Mouse (Mus musculus) liver, postnatal 0 days (tissue): ENCODE measurements at regions not wholly inside any gene's neighbourhood (a gene's known extent, or its start where the extent isn't known, plus 50 kb on each side); places are given as distances from the start of the nearest gene placed in this dataset.

Experiments
- ATAC-seq: fragments of 200-750 bp; cut with Nextera tagmentation; 2 replicates; pipeline ENCODE4 v1.8.0; 2017; ENCODE audit warnings: mild to moderate bottlenecking, moderate library complexity
- DNase-seq: peaks from one replicate; pipeline ENCODE4 v3.0.0-alpha.2; 2016
- H3K27ac ChIP-seq: fragments of 300-500 bp; sonication (generic); 2 replicates; pipeline ENCODE4 v1.5.1; 2014; ENCODE audit warnings: antibody characterized with exemption, moderate library complexity, mild to moderate bottlenecking, low read depth
- H3K27me3 ChIP-seq: fragments of 300-500 bp; sonication (generic); 2 replicates; pipeline ENCODE4 v1.6.1; 2014; ENCODE audit warnings: low read length, control low read depth, mixed read lengths; ENCODE audit not compliant: insufficient read depth
- H3K36me3 ChIP-seq: fragments of 300-500 bp; sonication (generic); replicated peaks from 2 replicates; pipeline ENCODE4 v1.6.1; 2014; ENCODE audit warnings: mild to moderate bottlenecking, control low read depth, low read length, moderate library complexity, mixed read lengths; ENCODE audit not compliant: insufficient read depth
- H3K4me1 ChIP-seq: fragments of 300-500 bp; sonication (generic); 2 replicates; pipeline ENCODE4 v1.6.1; 2014; ENCODE audit warnings: antibody characterized with exemption, mild to moderate bottlenecking, control low read depth; ENCODE audit not compliant: insufficient read depth
- H3K4me2 ChIP-seq: fragments of 300-500 bp; sonication (generic); 2 replicates; pipeline ENCODE4 v1.6.1; 2014; ENCODE audit warnings: low read depth, mild to moderate bottlenecking, low read length, moderate library complexity, mixed read lengths
- H3K4me3 ChIP-seq: fragments of 300-500 bp; sonication (generic); 2 replicates; pipeline ENCODE4 v1.5.1; 2014; ENCODE audit warnings: low read depth, low read length
- H3K9ac ChIP-seq: fragments of 300-500 bp; sonication (generic); replicated peaks from 2 replicates; pipeline ENCODE4 v1.6.1; 2014; ENCODE audit warnings: mild to moderate bottlenecking, moderate library complexity
- H3K9me3 ChIP-seq: fragments of 300-500 bp; sonication (generic); 2 replicates; pipeline ENCODE4 v1.6.1; 2016; ENCODE audit warnings: mild to moderate bottlenecking, control low read depth, low read length, mixed read lengths
- CTCF ChIP-seq: sonication (generic); IDR thresholded peaks from 2 replicates; pipeline ENCODE4 v1.5.1; 2016; ENCODE audit warnings: antibody characterized with exemption, low read depth
- EP300 ChIP-seq: IDR thresholded peaks from 2 replicates; pipeline ENCODE4 v1.6.1; 2016; ENCODE audit warnings: antibody characterized with exemption, low read depth, mild to moderate bottlenecking
- WGBS: fragments of 180-500 bp; shearing (Covaris S2); extraction: QIAGEN DNeasy Blood & Tissue Kit; methylation state at CpG from one replicate; pipeline ENCODE4 v1.1.7; 2014; ENCODE audit not compliant: insufficient replicate concordance; 5-methylcytosine and 5-hydroxymethylcytosine counted together

- Histone ChIP-seq H3K4me1 (no peaks in the 10 kb centered on the region), H3K4me3 (no peak overlapping the region), H3K4me2 (no peak overlapping the region), H3K36me3 (no peaks in the 10 kb centered on the region), H3K27ac (no peak overlapping the region), H3K9ac (no peak overlapping the region), H3K9me3 (no peaks in the 10 kb centered on the region), H3K27me3 (no peaks in the 10 kb centered on the region)
- ATAC-seq (no peak), DNase-seq (no peak)
- 40% methylated on average over 2 of the region's 2 CpGs for WGBS
- no peak for TF ChIP-seq EP300
- no peak for TF ChIP-seq CTCF
Measured at GRCm38 (mm10) chr8:90192856-90193255, 155.3 kb downstream of the Tox3 start.

- Histone ChIP-seq H3K4me3 (no peak overlapping the region), H3K27me3 (no peaks in the 10 kb centered on the region), H3K4me1 (no peaks in the 10 kb centered on the region), H3K4me2 (no peak overlapping the region), H3K36me3 (no peaks in the 10 kb centered on the region), H3K9me3 (no peaks in the 10 kb centered on the region), H3K9ac (no peak overlapping the region), H3K27ac (no peak overlapping the region)
- no peak for DNase-seq
- TF ChIP-seq EP300: no peak
- no peak for TF ChIP-seq CTCF
- 61% methylated on average over 6 of the region's 6 CpGs for WGBS
- ATAC-seq: no peak
Measured at GRCm38 (mm10) chr8:90182807-90183206, 165.3 kb downstream of the Tox3 start.

- no peak for ATAC-seq
- H3K4me2 ChIP-seq: no peak overlapping the region
- no peak overlapping the region for H3K4me3 ChIP-seq
Measured at GRCm38 (mm10) chr8:90176771-90177170, 171.4 kb downstream of the Tox3 start.

GRCm38 (mm10) chr8:90176335-90176734, 171.8 kb downstream of the Tox3 start:
- H3K36me3 ChIP-seq: no peaks in the 10 kb centered on the region
- H3K9ac ChIP-seq: no peak overlapping the region
- no peak for DNase-seq
- H3K4me2 ChIP-seq: no peak overlapping the region
- H3K27me3 ChIP-seq: no peaks in the 10 kb centered on the region
- no peak overlapping the region for H3K27ac ChIP-seq
- 39% methylated on average over 9 of the region's 9 CpGs for WGBS
- no peaks in the 10 kb centered on the region for H3K9me3 ChIP-seq
- TF ChIP-seq EP300: no peak
- ATAC-seq: no peak
- no peak overlapping the region for H3K4me3 ChIP-seq
- no peaks in the 10 kb centered on the region for H3K4me1 ChIP-seq

More at GRCm38 (mm10) chr8:90176771-90177170, 171.4 kb downstream of the Tox3 start:
- Histone ChIP-seq H3K27ac (no peak overlapping the region), H3K9ac (no peak overlapping the region), H3K27me3 (no peaks in the 10 kb centered on the region), H3K4me1 (no peaks in the 10 kb centered on the region), H3K36me3 (no peaks in the 10 kb centered on the region), H3K9me3 (no peaks in the 10 kb centered on the region)
- DNase-seq: no peak
- WGBS: 69% methylated on average over 7 of the region's 7 CpGs
- no peak for TF ChIP-seq CTCF
- TF ChIP-seq EP300: no peak

- 77% methylated on average over 2 of the region's 2 CpGs for WGBS
- Histone ChIP-seq H3K4me2 (no peak overlapping the region), H3K9ac (no peak overlapping the region)
Measured at GRCm38 (mm10) chr8:90166639-90167038, 181.5 kb downstream of the Tox3 start.

GRCm38 (mm10) chr8:90151477-90151876, 196.7 kb downstream of the Tox3 start:
- no peak overlapping the region for H3K27ac ChIP-seq
- no peaks in the 10 kb centered on the region for H3K27me3 ChIP-seq
- no peaks in the 10 kb centered on the region for H3K9me3 ChIP-seq
- H3K36me3 ChIP-seq: no peaks in the 10 kb centered on the region
- WGBS: 73% methylated on average over 5 of the region's 5 CpGs
- no peaks in the 10 kb centered on the region for H3K4me1 ChIP-seq
- no peak overlapping the region for H3K9ac ChIP-seq
- H3K4me2 ChIP-seq: no peak overlapping the region
- no peak for ATAC-seq
- no peak for DNase-seq
- TF ChIP-seq EP300: no peak
- no peak for TF ChIP-seq CTCF
- no peak overlapping the region for H3K4me3 ChIP-seq

More at GRCm38 (mm10) chr8:90166639-90167038, 181.5 kb downstream of the Tox3 start:
- H3K27ac ChIP-seq: no peak overlapping the region
- no peak overlapping the region for H3K4me3 ChIP-seq
- TF ChIP-seq CTCF (no peak), EP300 (no peak)
- ATAC-seq (no peak), DNase-seq (no peak)
- no peaks in the 10 kb centered on the region for H3K9me3 ChIP-seq
- H3K4me1 ChIP-seq: no peaks in the 10 kb centered on the region
- no peaks in the 10 kb centered on the region for H3K36me3 ChIP-seq
- H3K27me3 ChIP-seq: no peaks in the 10 kb centered on the region

GRCm38 (mm10) chr8:90149903-90150302, 198.2 kb downstream of the Tox3 start:
- no peak overlapping the region for H3K4me3 ChIP-seq
- ATAC-seq: no peak
- H3K27ac ChIP-seq: no peak overlapping the region
- H3K27me3 ChIP-seq: no peaks in the 10 kb centered on the region
- no peak overlapping the region for H3K4me2 ChIP-seq
- no peak for TF ChIP-seq CTCF
- no peak for TF ChIP-seq EP300
- no peaks in the 10 kb centered on the region for H3K36me3 ChIP-seq
- no peak overlapping the region for H3K9ac ChIP-seq
- no peaks in the 10 kb centered on the region for H3K4me1 ChIP-seq
- DNase-seq: no peak
- WGBS: 74% methylated on average over 6 of the region's 6 CpGs
- no peaks in the 10 kb centered on the region for H3K9me3 ChIP-seq
